Mouse (Mus musculus) T-cell, adult 2 months (primary cell): ENCODE results near the gene Gpr132.

Source experiments
- DNase-seq: peaks from one replicate; pipeline ENCODE4 v3.0.0; 2022; ENCODE audit warnings: low spot score

Gpr132 gene

DNA sequence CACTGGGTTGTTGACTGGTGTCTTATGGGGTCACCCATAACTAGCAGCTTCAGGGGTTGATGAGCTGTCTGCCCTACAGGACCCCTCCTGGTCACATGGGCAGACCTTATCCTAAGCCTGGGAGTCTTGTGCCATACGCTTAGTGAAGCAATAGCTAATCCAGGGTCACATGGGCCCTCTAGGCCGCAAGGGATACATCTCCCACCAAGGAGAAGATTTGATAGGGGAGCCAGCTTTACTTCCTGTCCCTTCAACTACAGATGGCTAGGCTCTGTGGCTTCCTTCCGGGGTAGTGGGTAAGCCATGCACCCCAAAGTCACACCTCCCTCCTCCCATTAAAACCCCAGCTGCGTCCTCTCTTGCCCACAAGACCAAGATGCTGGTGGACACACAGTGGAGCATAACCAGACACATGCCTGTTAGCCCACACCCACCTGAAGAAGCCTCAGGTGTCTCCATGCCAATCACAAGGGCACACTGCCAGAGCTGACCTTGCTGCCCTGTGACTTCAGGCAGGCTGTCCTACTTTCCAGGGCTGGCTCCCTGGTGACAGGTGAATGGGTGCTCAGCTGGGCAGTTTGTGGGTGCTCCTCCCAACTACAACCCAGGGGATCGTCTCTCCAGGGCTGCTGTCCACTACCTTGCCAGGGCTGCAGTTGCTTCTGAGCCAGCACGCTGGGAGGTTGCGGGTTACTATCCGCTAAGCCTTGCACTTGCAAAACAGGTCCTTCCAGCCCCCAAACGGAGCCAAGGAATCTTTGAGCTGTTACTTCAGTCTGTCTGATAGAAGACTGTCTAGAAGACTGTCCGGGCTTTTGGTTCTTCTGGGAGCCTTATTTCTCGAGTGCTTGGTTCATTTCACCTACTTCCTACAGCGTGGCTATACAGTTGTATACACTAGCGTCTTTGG is at the start of gene Gpr132:
Gene Gpr132 (minus strand): TSS at position 51 of the 910 bp plus-strand sequence.
- DNase-seq: peak; percentile 72

DNA sequence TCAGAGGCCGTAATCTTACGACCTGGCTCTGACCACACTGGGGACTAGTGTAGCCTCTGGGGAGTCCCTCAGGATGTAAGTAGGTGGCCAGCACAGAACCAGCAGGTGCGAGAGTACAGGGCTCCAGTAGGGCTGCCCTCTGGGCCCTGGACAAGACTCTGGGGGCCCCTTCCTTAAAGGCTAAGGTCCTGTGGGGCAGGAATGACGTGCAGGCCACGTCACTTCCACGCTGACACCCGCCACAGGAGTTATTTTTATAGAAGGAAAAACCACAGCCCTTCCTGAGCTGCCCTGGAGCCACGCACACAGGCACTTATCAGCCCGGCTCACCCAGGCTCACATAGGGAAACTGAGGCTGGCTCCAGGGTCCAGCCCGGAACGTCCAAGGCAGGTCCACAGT is 49.5 kb upstream of the Gpr132 start:
- no peak for DNase-seq

DNA sequence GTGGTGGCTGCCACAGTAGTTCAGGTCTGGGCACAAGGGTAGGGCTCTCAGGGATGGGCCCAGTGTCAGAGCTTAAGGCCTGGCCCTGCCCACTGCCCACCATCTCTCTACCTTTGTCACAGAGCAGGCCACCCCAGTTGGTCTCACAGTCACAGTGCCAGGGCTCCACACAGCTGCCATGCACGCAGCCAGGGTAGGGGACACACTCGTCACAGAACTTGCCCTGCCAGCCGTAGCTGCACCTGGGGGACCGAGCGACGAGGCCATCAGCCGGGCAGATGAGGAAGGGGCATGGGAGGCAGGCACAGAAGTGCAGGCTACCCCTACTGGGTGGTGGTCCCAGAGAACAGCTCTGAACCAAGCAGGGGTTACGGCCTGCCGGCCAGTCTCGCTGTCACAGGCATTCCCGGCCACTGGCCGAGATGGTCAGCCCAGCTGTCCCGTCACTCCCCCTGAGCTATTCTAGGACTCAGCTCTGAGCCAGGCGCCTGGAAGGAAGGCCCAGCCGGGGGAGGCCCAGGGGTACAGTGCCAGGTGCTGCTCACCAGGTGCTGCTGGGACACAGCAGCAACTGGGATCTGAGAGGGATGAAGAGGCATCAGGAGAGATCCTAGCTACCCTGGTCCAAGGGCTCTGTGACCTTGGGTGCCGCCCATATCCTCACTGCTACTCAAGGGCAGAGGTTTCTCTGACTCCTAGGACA is 48.8 kb upstream of the Gpr132 start:
- DNase-seq: no peak

DNA sequence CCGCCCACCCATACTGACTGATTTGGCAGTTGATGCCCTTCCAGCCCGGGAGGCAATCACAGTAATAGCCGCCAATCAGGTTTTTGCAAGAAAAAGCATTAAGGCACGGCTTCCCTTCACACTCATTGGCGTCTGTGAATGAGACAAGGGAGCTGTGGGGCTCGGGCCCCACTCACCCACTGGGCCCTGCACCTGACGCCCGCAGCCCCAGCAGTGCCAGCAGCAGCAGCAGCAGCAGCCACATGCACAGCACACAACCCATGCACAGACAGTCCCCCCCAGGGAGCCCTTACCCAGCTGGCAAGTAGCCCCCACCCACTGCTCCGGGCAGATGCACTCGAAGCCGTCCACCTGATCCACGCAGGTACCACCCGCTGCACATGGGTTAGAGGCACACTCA is 47.6 kb upstream of the Gpr132 start:
- no peak for DNase-seq

DNA sequence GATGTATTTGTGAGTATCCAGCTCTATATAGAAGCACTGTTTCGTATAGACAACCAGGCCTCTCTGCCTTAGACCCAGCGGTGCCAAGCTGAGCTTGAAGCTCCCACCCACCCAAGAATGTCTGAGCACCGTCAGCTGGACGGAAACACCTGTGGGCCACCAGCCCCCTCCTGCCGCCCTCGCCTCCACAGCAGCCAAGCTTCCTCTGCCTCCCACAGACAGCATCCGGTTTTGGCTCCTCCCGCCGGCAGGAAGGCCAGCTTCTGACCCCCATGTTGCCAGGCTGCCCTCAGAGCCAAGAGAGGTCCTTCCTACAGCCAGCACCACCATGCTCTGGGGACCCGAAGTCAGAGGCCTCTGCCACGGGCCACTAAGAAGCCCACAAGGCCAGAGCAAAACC is 46.5 kb upstream of the Gpr132 start:
- no peak for DNase-seq

DNA sequence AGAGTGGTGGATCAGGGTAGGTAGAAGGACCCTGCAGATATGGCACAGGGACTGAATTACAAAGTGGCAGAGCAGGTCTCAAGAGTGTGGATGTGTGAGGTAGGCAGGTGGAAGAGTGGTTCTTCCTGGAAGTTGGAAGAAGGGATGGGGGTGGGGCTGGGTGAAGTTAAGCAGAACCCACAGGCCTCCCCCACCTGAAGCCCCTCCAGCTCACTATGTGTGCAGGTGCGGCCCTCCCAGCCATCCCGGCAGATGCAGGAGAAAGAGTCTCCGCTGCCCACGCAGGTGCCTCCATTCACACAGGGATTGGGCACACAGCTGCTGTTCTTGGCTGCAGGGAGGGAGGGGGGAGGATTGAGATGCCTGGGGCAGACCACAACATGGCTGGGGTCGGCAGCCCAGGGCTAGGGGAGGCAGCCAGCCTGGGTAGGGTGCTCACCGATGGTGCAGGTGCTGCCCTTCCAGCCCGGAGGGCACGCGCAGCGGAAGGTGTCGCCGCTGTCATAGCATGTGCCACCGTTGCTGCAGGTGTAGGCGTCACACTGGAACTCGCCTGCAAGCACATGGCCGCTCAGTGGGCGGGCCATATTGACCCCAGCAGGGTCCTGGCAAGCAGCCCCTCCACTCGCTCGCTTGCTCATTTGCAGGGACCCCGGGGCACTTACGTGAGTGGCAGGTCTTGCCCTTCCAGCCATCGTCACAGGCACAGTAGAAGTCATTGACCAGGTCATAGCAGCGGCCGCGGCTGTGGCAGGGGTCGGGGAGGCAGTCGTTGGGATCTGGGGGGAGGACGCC is 45.1 kb upstream of the Gpr132 start:
- no peak for DNase-seq

DNA sequence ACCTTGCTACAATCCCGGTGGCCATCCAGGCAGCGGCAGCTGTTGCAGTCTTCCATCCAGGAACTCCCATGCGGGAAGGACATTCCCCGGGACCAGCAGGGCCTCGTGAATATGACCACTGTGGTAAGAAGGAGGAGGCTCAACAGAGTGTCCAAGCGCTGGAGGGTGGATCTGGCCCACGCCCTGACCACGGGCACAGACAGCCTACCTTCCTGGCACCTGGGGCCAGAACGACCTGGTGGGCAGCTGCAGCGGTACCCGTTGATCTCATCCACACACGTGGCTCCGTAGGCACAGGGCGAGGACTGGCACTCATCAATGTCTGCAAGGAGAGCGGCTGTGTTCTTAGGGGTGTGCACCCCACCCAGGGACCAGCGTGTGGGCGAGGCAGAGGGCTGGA is 43.7 kb upstream of the Gpr132 start:
- DNase-seq: no peak

DNA sequence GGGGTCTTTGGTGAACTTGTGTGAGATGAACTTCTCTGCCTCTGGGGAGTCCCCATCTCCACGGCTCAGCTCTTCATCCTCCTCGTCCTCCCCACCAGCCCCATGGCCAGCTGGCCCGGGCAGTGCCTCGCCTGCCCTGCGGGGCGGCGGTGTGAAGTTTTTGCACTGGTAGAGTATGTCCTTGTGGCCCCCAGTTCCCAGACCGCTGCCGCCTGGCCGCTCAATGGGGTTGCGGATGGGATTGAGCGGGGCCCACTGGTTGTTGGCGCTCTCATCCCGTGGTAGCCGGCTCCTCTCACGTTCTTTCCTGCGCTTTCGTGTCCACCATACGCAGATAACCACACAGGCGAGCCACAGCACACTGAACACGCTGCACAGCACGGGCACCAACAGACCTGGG is 41.0 kb upstream of the Gpr132 start:
- no peak for DNase-seq

DNA sequence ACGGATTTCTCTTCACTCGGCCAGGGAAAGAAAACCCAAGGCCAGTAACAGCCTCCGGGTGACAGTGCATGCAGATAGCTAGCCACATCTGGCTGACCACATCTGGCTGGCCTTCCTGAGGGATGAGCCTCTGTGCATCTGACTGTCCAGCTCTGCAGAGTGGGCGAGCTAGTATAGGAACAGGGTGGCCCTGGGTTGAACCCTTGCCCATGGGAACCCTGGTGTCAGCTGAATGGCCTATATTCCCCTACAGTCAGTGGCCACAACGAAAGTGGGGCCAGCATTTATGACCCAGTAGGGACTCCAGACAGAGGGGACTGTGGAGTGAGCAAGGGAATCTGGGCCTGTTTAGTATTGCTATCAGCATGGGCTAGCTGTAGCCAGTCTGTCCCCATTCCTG is 37.0 kb upstream of the Gpr132 start:
- no peak for DNase-seq

DNA sequence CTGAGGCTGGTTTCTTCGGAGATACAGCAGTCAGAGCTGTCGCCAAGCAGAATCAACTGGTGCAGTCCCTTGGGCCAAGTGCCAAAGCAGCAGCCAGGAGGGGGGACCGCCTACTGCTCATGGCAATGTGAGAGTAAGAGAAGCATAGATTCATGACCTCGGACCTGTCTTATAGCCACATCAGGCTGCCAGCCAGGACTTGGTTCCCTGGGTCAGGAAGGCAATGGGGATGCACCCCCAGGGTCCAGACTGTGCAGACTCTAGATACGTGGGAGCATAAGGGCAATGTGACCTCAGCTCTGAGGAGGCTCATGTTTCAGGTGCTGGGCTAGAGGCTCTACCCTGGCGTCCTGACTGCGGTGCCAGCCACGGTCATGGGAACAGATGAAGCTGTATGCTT is 35.9 kb upstream of the Gpr132 start:
- DNase-seq: no peak

DNA sequence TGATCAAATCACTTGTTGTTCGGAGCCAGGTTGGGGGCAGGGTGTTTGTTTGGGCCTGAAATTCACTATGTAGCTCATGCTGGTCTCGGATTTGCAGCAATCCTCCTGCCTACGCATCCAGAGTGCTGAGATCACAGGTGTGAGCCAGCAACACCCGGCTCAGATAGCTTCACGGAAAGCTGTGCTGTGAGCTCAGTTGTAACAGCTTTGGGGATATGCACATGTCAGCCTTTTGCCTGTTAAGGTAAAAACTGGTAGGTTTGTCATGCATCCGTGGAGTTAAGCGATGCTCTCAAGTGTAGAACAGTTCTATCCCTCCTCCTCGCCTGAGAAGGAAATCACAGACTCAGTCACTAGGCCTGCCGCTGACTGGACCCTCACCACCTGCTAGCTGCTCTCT is 32.6 kb upstream of the Gpr132 start:
- no peak for DNase-seq

DNA sequence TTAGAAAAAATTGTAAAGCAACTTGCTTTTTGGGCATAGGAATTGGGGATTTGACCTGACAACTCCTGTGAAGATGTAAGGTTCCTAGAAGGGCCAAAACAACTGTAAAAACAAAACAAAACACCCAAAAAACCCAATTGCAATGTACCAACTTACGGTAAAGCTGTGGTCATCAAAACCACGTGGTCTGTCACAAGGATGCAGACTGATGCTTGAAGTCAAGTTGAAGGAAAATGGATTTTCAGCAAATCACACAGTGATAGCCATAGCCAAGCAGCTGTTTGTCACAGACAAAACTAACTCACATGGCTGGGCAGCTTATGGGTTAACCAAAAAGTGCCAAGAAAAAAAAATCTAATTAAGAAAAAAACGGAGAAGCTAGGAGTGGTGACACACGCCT is 30.9 kb upstream of the Gpr132 start:
- no peak for DNase-seq

DNA sequence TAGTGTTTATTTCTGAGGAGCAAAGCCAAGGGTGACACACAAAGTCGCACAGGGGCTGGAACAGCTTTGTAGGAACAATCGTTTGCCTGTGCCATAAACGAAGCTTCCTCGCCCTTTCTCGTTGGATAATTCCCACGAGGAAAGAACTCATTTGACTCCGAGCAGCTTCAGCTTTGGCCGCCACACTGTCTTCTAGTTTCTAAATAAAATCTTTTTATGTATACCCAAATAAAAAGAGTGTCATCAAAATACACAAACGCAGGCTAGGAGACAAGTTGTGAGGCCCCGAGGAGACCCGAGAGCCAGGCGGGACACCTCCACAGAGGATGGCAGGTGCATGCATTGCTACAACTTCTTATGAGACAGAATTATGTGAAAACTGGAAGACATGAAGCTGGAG is 30.3 kb upstream of the Gpr132 start:
- DNase-seq: no peak

DNA sequence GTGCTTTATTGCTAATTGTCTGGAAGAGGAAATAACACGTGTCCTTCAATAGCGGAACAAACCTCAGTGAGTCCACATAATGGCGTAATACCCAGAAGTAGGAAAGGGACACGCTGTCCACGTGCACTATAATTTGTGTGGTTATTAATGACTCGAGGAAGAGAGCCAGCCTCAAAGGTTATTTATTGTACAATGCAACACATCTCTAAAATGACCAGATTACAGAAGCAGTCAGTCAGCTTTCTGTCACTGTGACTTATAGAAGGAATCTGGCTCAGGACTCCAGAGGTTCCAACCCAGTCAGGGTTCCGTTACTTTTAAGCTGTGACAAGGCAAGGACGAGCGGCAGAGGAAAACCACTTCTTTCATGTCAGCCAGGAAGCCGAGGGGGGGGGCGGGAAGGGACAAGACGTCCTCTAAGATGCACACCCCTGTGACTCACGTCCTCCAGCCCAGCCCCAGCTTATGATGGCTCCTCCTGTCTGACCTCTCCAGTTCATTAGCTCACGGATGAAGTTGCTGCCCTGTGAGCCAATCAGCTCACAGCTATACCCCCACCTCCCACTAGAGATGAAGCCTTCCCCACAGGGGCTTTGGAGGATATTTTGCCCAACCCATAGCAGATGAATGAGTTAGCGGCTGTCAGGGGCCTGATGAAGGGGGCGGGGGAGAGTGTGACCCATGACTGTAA is 29.6 kb upstream of the Gpr132 start:
- DNase-seq: no peak

DNA sequence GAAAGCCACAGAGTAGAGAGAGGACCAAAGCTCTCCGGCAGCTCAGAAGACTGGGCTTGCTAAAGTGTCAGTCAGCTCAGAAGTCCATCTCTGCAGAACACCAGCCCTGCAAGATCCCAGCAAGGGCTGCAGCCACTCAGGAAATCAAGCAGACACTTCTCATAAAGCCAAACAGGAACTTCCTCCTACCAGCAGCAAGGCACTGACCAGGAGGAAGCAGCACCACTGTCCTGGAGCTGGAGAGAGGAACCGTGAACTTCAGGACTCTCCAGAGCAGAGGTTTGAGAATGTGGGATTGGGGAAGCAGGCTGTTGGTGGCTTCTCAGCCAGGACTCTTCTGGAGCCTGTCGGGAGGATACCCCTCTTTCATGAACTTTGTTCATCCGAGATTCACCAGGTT is 26.9 kb upstream of the Gpr132 start:
- no peak for DNase-seq

DNA sequence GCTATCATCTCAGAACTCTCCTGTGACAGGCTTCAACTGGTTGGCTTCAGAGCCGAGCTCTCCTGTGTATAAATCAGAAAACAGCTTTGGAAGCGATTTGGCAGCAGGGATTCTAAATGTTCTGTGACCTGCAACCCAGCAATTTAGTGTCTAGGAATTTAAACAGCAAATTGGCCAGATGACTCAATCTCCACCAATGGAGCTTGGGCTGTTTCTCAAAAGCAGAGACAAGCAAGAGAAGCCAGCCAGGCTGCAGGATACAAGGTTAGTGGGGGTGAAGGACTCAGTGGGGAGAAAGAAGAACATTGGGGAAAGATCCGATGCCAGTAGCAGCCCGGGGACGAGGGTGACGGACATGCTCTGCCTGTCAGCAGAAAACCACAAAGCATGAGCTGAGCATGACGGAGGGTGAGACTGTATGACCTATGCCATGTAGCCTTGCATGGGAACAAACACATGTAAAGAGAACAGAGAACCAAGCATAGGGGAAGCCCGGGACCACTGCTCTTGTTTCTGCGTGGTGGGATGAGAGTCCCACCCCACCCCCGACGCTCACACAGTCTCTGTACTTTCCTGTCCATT is 26.4 kb upstream of the Gpr132 start:
- DNase-seq: no peak

DNA sequence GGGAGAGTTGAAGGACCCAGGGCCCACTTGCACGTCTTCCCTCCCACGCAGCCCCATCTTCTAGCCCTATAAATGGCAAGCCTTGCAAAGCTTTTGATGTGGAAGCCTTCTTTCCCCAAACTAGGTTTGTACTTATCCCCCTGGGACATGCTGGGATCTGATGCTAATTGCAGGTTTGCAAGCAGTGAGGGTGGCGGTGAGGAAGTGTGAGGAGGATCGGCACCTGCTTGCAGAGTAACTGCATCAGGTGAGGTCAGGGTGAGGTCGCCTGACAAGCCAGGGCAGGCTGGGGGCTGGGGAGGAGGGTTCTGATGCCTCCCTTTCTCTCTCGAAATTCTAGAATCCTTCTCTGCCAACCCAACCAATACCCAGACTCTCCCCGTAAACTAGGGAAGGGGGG is 17.4 kb upstream of the Gpr132 start:
- DNase-seq: no peak

DNA sequence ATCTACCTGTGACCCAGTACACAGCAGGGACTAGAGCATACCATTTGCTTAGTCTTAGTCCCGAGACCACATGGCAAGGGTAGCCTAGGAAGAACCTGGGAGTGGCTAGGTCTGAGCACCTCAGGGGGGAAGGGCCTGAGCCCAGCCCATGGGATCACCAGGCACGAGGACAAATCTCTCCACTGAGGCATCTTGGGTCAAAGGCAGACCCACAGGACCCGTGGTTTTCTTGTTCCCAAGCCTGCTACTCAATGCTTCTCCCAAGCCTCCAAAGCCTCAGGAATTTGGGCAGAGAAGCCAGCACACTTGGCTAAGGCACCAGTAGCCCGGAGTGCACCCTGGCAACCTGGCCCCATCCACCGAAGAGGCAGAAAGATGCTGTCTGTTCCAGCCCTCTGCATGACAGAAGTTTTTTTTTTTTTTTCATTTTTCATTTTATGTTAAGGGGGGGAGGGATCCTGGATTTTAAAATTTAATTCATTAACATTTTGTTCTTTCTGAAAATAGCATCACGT is 13.3 kb upstream of the Gpr132 start:
- no peak for DNase-seq

DNA sequence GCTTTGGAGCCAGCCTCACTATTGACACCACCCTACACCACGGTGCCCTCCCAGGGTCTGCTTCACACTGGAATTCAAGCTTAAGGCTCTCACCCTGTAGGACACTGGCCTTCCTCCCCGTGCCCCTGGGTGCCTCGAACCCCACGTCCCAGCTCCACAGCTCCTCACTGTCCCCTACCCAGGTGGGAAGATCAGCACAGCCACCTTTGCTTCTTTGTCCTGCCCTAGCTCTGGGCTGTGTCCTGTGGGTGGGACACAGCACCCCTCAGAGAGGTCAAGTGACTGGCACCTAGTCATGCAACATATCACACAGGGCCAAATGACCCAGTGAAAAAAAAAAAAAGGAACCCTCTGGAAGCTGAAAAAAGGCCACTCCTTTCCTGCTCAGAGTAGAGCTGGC is 12.6 kb upstream of the Gpr132 start:
- DNase-seq: no peak

DNA sequence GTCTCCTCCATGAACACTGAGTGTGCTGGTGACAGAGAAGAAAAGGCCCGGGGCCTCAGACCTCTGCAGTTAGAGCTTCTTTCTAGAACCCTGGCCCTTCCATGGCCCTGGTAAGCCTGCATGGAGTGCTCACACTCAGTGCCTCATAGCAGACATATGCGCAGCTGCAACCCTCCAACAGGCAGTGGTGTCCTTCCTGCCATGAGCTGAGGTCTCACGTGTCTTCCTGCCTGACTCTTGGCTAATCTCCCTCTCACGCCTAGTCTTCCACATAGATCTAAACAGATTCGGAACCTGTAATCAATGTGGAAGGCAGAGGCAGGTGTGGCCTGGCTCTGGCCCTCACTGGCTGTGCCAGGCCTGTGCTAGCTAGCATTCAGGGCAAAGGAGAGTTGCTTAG is 11.7 kb upstream of the Gpr132 start:
- DNase-seq: peak; percentile 43

DNA sequence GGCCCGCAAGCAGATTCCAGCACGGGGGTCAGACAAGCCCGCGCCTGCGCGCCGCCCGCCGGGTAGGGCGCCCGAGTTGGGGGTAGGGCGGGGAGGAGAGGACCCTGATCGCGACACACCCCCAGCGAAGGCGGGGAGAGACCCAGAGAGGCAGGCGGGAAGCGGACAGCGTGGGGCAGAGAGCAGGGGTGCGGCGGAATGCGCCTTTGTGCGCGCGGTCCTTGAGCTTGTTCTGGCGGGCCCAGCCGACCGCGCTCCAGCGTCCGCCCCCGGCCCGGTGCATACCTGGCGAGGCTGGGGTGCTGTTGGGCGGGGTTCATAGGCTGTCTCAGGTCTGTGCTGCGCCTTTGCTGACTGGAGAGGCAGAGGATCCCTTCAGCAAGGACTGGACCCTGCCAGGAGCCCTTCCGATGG is 9.6 kb upstream of the Gpr132 start:
- peak; percentile 43 for DNase-seq
